Mouse (Mus musculus): ENCODE measurements around the gene Ank.

DNA sequence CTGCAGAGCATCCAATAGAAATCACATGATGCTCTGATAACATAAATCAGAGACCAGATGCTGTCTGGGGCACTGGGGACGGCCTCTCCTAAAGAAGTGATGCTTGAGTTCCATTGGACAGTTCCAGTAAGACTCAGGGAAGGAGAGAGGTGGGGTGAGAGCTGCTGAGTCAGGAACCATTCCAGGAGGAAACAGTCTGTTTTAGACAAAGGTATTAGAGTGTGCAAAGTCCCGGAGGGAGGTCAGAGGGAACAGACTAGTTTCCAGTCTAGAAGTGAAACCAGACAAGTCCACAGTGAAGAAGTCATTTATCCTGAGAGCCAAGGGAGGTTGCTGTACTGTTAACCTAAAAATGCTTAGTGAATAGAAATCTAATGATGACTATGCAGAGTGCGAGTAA, 38.9 kb upstream of the Ank start:
- TF ChIP-seq POLR2A (IDR thresholded peaks at IDR 0.05; ENCODE audit: extremely low read depth, insufficient read depth, low read length) (no peak), CTCF (IDR thresholded peaks at IDR 0.05; ENCODE audit: extremely low read depth, insufficient read depth, low read length) (no peak)

All from cortical plate, adult 2 months (tissue).